Mouse (Mus musculus): ENCODE measurements around the gene Barhl2. TPM values are rescaled to one million over a fixed set of nuclear protein-coding genes. Genes with fewer than 3 reads are reported as not detected.

Barhl2 gene
- polyA plus RNA-seq, 1 experiment: not detected

GRCm38 (mm10) chr5:106455106-106455920 lies 2.7 kb downstream of the Barhl2 start:
- WGBS: 8% methylated on average over 17 of the region's 17 CpGs
- TF ChIP-seq POLR2A (IDR thresholded peaks at IDR 0.05; ENCODE audit: low read depth, low read length) (no peak), CTCF (IDR thresholded peaks at IDR 0.05; ENCODE audit: extremely low read depth, insufficient read length, insufficient replicate concordance, low read depth, low read length) (no peak)
- Histone ChIP-seq H3K27ac (ENCODE audit: insufficient read depth, low read depth, low read length) (no peak overlapping the region), H3K36me3 (ENCODE audit: control insufficient read depth, insufficient read depth, low read length) (no peaks in the 10 kb centered on the region), H3K4me1 (ENCODE audit: control insufficient read depth, insufficient read depth, insufficient read length, low read length) (peaks cover 9% of the 10 kb centered on the region), H3K27me3 (ENCODE audit: control insufficient read depth, insufficient read depth, low read length) (peaks cover 77% of the 10 kb centered on the region), H3K4me3 (ENCODE audit: low read depth, low read length) (no peak overlapping the region)

- H3K27me3 ChIP-seq (ENCODE audit: control insufficient read depth, insufficient read depth, low read length): peaks cover 79% of the 10 kb centered on the region
- TF ChIP-seq POLR2A (IDR thresholded peaks at IDR 0.05; ENCODE audit: low read depth, low read length) (no peak), CTCF (IDR thresholded peaks at IDR 0.05; ENCODE audit: extremely low read depth, insufficient read length, insufficient replicate concordance, low read depth, low read length) (no peak)
- H3K27ac ChIP-seq (ENCODE audit: insufficient read depth, low read depth, low read length): no peak overlapping the region
- H3K36me3 ChIP-seq (ENCODE audit: control insufficient read depth, insufficient read depth, low read length): no peaks in the 10 kb centered on the region
- no peak overlapping the region for H3K4me3 ChIP-seq (ENCODE audit: low read depth, low read length)
- peaks cover 9% of the 10 kb centered on the region for H3K4me1 ChIP-seq (ENCODE audit: control insufficient read depth, insufficient read depth, insufficient read length, low read length)
- WGBS: 8% methylated on average over 9 of the region's 9 CpGs
Measured at GRCm38 (mm10) chr5:106454411-106455105, 3.4 kb downstream of the Barhl2 start.

- Histone ChIP-seq H3K4me3 (ENCODE audit: low read depth, low read length) (no peak overlapping the region), H3K27ac (ENCODE audit: insufficient read depth, low read depth, low read length) (no peak overlapping the region), H3K4me1 (ENCODE audit: control insufficient read depth, insufficient read depth, insufficient read length, low read length) (peaks cover 9% of the 10 kb centered on the region), H3K36me3 (ENCODE audit: control insufficient read depth, insufficient read depth, low read length) (no peaks in the 10 kb centered on the region), H3K27me3 (ENCODE audit: control insufficient read depth, insufficient read depth, low read length) (peaks cover 79% of the 10 kb centered on the region)
- TF ChIP-seq POLR2A (IDR thresholded peaks at IDR 0.05; ENCODE audit: low read depth, low read length): no peak
- no peak for TF ChIP-seq CTCF (IDR thresholded peaks at IDR 0.05; ENCODE audit: extremely low read depth, insufficient read length, insufficient replicate concordance, low read depth, low read length)
- 4% methylated on average over 13 of the region's 13 CpGs for whole genome bisulfite sequencing
Measured at GRCm38 (mm10) chr5:106453886-106454321, 4.1 kb downstream of the Barhl2 start.

GRCm38 (mm10) chr5:106453181-106453885 lies 4.6 kb downstream of the Barhl2 start:
- peaks cover 79% of the 10 kb centered on the region for H3K27me3 ChIP-seq (ENCODE audit: control insufficient read depth, insufficient read depth, low read length)
- no peaks in the 10 kb centered on the region for H3K36me3 ChIP-seq (ENCODE audit: control insufficient read depth, insufficient read depth, low read length)
- H3K4me1 ChIP-seq (ENCODE audit: control insufficient read depth, insufficient read depth, insufficient read length, low read length): peaks cover 4% of the 10 kb centered on the region
- WGBS: 3% methylated on average over 45 of the region's 45 CpGs
- no peak for TF ChIP-seq POLR2A (IDR thresholded peaks at IDR 0.05; ENCODE audit: low read depth, low read length)
- TF ChIP-seq CTCF (IDR thresholded peaks at IDR 0.05; ENCODE audit: extremely low read depth, insufficient read length, insufficient replicate concordance, low read depth, low read length): no peak
- H3K27ac ChIP-seq (ENCODE audit: insufficient read depth, low read depth, low read length): no peak overlapping the region
- peak overlapping the region; percentile 3; the same call in 1 of the 2 replicates for H3K4me3 ChIP-seq (ENCODE audit: low read depth, low read length)

GRCm38 (mm10) chr5:106452686-106453085 lies 5.3 kb downstream of the Barhl2 start:
- 33% methylated on average over 2 of the region's 4 CpGs for WGBS
- peaks cover 4% of the 10 kb centered on the region for H3K4me1 ChIP-seq (ENCODE audit: control insufficient read depth, insufficient read depth, insufficient read length, low read length)
- H3K27ac ChIP-seq (ENCODE audit: insufficient read depth, low read depth, low read length): no peak overlapping the region
- peaks cover 79% of the 10 kb centered on the region for H3K27me3 ChIP-seq (ENCODE audit: control insufficient read depth, insufficient read depth, low read length)
- no peaks in the 10 kb centered on the region for H3K36me3 ChIP-seq (ENCODE audit: control insufficient read depth, insufficient read depth, low read length)
- no peak overlapping the region for H3K4me3 ChIP-seq (ENCODE audit: low read depth, low read length)
- TF ChIP-seq POLR2A (IDR thresholded peaks at IDR 0.05; ENCODE audit: low read depth, low read length) (no peak), CTCF (IDR thresholded peaks at IDR 0.05; ENCODE audit: extremely low read depth, insufficient read length, insufficient replicate concordance, low read depth, low read length) (no peak)

GRCm38 (mm10) chr5:106451681-106452440 lies 6.1 kb downstream of the Barhl2 start:
- 3% methylated on average over 32 of the region's 32 CpGs for WGBS
- H3K4me3 ChIP-seq (ENCODE audit: low read depth, low read length): no peak overlapping the region
- no peak overlapping the region for H3K27ac ChIP-seq (ENCODE audit: insufficient read depth, low read depth, low read length)
- peaks cover 77% of the 10 kb centered on the region for H3K27me3 ChIP-seq (ENCODE audit: control insufficient read depth, insufficient read depth, low read length)
- TF ChIP-seq CTCF (IDR thresholded peaks at IDR 0.05; ENCODE audit: extremely low read depth, insufficient read length, insufficient replicate concordance, low read depth, low read length) (no peak), POLR2A (IDR thresholded peaks at IDR 0.05; ENCODE audit: low read depth, low read length) (no peak)
- peaks cover 4% of the 10 kb centered on the region for H3K4me1 ChIP-seq (ENCODE audit: control insufficient read depth, insufficient read depth, insufficient read length, low read length)
- H3K36me3 ChIP-seq (ENCODE audit: control insufficient read depth, insufficient read depth, low read length): no peaks in the 10 kb centered on the region

Measured in small intestine, adult 2 months (tissue).